In the genomic region with DNA sequence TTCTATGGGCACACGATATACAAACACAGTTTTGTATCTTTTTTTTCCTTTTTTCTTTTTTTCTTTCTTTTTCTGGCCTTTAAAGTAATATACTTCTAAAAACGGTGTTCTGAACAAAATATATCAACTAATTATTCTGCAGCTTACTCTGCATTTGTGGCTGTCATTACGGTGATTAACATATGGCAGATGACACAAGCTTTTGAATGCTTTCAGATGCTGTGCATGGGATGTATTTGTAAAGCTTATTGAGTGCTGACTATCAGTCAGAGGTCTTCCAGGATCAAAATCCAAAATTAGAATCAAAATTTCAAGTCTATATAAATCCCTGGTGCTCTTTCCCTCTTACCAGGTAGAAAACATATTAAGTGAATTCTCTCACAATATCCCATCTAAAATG, we compare ENCODE assay signal across 26 mouse cellular contexts.
"Had no signal": no experiment of that assay in that cellular context is flagged by ENCODE, and none has a peak within 500 bp of the region (broad histone marks: within the 10 kb centered on the region; RNA-seq: fewer than 3 reads in every experiment).

No protein-coding gene starts in this region.

- H3K9ac ChIP-seq: heart, embryonic 13.5 days; heart, embryonic 15.5 days; hindbrain, embryonic 13.5 days; kidney, embryonic 15.5 days; limb, embryonic 13.5 days; limb, embryonic 15.5 days; liver, embryonic 12.5 days; liver, embryonic 14.5 days had no signal

- H3K4me2 ChIP-seq: heart, embryonic 11.5 days; heart, embryonic 13.5 days; heart, embryonic 15.5 days; hindbrain, embryonic 13.5 days; kidney, embryonic 15.5 days; limb, embryonic 13.5 days; limb, embryonic 15.5 days; liver, embryonic 12.5 days had no signal

- ATAC-seq: hindbrain, embryonic 16.5 days; intestine, embryonic 16.5 days; liver, embryonic 12.5 days had no signal

- H3K9me3 ChIP-seq: heart, embryonic 13.5 days; heart, embryonic 15.5 days; hindbrain, embryonic 13.5 days; kidney, embryonic 15.5 days; limb, embryonic 13.5 days; limb, embryonic 15.5 days had no signal

- H3K36me3 ChIP-seq: heart, embryonic 13.5 days; heart, embryonic 15.5 days; hindbrain, embryonic 13.5 days; kidney, embryonic 15.5 days; limb, embryonic 13.5 days; limb, embryonic 15.5 days; liver, embryonic 12.5 days had no signal

- H3K4me1 ChIP-seq: heart, embryonic 13.5 days; heart, embryonic 15.5 days; hindbrain, embryonic 13.5 days; kidney, embryonic 15.5 days; limb, embryonic 15.5 days; liver, embryonic 12.5 days had no signal

- DNase-seq: gastrocnemius, postnatal 14 days; gastrocnemius, postnatal 36 days; heart, adult 11 months; heart, adult 2 months; heart, postnatal 14 days; heart, postnatal 36 days; kidney, adult 11 months; kidney, adult 2 months; kidney, adult 9 months; kidney, postnatal 14 days; kidney, postnatal 36 days; layer of hippocampus, adult 9-11 months; layer of hippocampus, postnatal 36 days; left cerebral cortex, postnatal 4 days had no signal

- H3K27me3 ChIP-seq: heart, embryonic 13.5 days; heart, embryonic 15.5 days; hindbrain, embryonic 13.5 days; kidney, embryonic 15.5 days; limb, embryonic 15.5 days; liver, embryonic 12.5 days had no signal

- H3K27ac ChIP-seq: heart, adult 2 months; heart, embryonic 13.5 days; heart, embryonic 15.5 days; hindbrain, embryonic 13.5 days; kidney, embryonic 15.5 days; kidney, postnatal 0 days; limb, embryonic 13.5 days; limb, embryonic 15.5 days; liver, embryonic 12.5 days; liver, embryonic 14.5 days had no signal

- H3K4me3 ChIP-seq: heart, adult 2 months; heart, embryonic 13.5 days; heart, embryonic 15.5 days; hindbrain, embryonic 13.5 days; kidney, embryonic 15.5 days; limb, embryonic 13.5 days; limb, embryonic 15.5 days; liver, embryonic 12.5 days had no signal
